Mouse (Mus musculus) cerebellum, adult 2 months (tissue): Measurements from ENCODE around the gene Ifnab.

Source experiments
- CTCF ChIP-seq: fragments of 200-500 bp; IDR thresholded peaks from 2 replicates; pipeline ENCODE4 v1.5.1; 2011; ENCODE audit warnings: low read depth, mild to moderate bottlenecking, control low read depth, low read length, moderate library complexity, borderline replicate concordance; ENCODE audit not compliant: insufficient read depth
- POLR2A ChIP-seq: fragments of 200-500 bp; IDR thresholded peaks from 2 replicates; pipeline ENCODE4 v1.6.1; 2011; ENCODE audit warnings: low read length, control low read depth, borderline replicate concordance; ENCODE audit not compliant: insufficient read depth

DNA sequence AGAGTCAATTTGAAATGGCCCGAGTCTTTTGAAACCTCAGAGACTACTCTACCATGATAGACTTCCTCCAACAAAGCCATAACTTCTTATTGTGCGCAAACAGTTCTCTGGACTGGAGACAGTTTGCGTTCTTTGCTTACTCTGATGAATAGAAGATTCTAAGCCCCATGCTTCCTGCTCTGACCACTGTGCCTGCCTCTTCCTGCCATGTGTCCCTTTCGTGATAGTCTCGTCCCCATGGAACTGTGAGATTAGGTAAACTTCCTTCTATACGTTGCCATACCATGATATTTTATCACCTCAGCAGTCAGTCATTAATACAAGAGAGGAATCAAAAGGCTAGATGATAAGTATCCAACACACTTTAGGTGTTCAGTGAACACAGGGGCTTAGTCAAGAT lies 35.6 kb upstream of the Ifnab start:
- TF ChIP-seq CTCF: no peak
- no peak for TF ChIP-seq POLR2A
